Mouse (Mus musculus): ENCODE measurements at regions not wholly inside any gene's neighbourhood (a gene's known extent, or its start where the extent isn't known, plus 50 kb on each side); places are given as distances from the start of the nearest gene placed in this dataset.

DNA sequence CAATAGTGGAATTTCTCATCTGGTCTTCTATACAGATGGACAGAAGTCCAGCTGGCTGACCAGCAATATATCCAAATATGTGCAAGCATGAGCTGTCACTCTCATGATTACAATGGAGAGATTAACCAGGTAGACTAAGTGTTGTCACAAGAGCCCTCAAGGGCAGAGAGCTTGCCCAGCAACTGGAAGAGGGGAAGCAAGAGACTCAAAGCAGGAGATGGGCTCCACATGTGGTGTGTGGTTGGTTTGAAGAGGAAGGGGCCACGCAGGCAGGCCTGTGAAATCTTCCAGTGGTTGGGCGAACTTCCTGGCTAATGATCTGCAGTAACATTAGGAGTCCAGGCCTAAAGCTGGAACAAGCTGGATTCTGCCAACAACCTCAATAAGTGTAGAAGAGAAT lies 268.1 kb downstream of the Dhx35 start:
- TF ChIP-seq EP300 (IDR thresholded peaks at IDR 0.05; ENCODE audit: low read length) (no peak), CTCF (conservative IDR thresholded peaks at IDR 0.05 in 1 of 2, IDR thresholded peaks at IDR 0.05 in 1 of 2; ENCODE audit: low read depth in 2 of 2, low read length in 2 of 2) (no peak), POLR2A (IDR thresholded peaks at IDR 0.05; ENCODE audit: low read depth, low read length) (no peak), ZNF384 (IDR thresholded peaks at IDR 0.05; ENCODE audit: low read depth, low read length) (no peak), ETS1 (conservative IDR thresholded peaks at IDR 0.05; ENCODE audit: low read depth, low read length) (no peak), ELF1 (IDR thresholded peaks at IDR 0.05; ENCODE audit: low read depth, low read length) (no peak), CHD1 (IDR thresholded peaks at IDR 0.05; ENCODE audit: low read depth, low read length) (no peak), NELFE (IDR thresholded peaks at IDR 0.05; ENCODE audit: low read depth, low read length) (no peak), MAFK (IDR thresholded peaks at IDR 0.05; ENCODE audit: insufficient replicate concordance, low read length) (no peak)
